Mouse (Mus musculus) lung, postnatal 0 days (tissue): Measurements from ENCODE around the gene Ushbp1.

Source experiments
- CTCF ChIP-seq: IDR thresholded peaks from 2 replicates; pipeline ENCODE4 v1.5.1; 2016; ENCODE audit warnings: antibody characterized with exemption, mild to moderate bottlenecking
- EP300 ChIP-seq: IDR thresholded peaks from 2 replicates; pipeline ENCODE4 v1.6.1; 2016; ENCODE audit warnings: antibody characterized with exemption, mild to moderate bottlenecking, control low read depth

DNA sequence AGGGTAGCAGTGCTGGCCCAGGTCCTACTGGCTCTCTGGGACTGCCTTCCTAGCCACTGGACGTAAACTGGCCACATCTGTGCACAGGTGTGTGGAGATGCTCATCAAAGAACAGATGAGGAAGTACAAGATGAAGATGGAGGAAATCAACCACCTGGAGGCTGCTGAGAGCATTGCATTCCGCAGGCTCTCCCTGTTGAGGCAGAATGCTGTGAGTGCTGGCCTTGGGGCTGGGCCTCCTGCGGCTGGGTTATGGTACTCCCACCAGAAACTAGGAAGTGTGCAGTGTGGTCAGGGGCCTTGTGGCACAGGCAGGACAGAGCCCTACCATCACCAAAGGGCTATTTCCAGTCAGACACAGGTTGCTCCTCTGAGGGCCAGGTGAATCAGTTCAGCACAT, 37.6 kb downstream of the Ushbp1 start:
- no peak for TF ChIP-seq CTCF
- no peak for TF ChIP-seq EP300
